Mouse (Mus musculus): Measurements from ENCODE around the gene Gm10974. TPM values are rescaled to one million over a fixed set of nuclear protein-coding genes. Genes with fewer than 3 reads are reported as not detected.

Gene Gm10974
- total RNA-seq, 2 experiments from 2014 or later = not detected

Small RNA genes within 50 kb of the gene (microRNA-seq; reads per million reads assigned to microRNA genes)
- gene Mir7057 = 0 reads per million in 2 experiments

Other genes starting within 250 kb of the Gm10974 start
- gene Lrrk1, start 22.4 kb downstream of the Gm10974 start, total RNA-seq (2021) = 1 to 10 TPM; 4.8 to 6.9 TPM
- gene Aldh1a3, start 61.6 kb downstream of the Gm10974 start, total RNA-seq (2021) = 1 to 10 TPM; 2.1 to 6.0 TPM